Mouse (Mus musculus) embryonic facial prominence, embryonic 14.5 days (tissue): ENCODE results near the gene Lyve1. TPM values are rescaled to one million over a fixed set of nuclear protein-coding genes. Genes with fewer than 3 reads are reported as not detected.

Experiments used
- ATAC-seq: fragments of 200-750 bp; cut with Nextera tagmentation; 2 replicates; pipeline ENCODE4 v1.8.0; 2017; ENCODE audit warnings: low read depth, moderate number of reproducible peaks, moderate TSS enrichment
- DNase-seq: peaks from one replicate; pipeline ENCODE4 v3.0.0-alpha.2; 2015; ENCODE audit warnings: low spot score
- H3K27ac ChIP-seq: fragments of 300-500 bp; sonication (generic); replicated peaks from 2 replicates; pipeline ENCODE4 v1.5.1; 2014; ENCODE audit warnings: low read depth, mild to moderate bottlenecking, low read length, moderate library complexity
- H3K27me3 ChIP-seq: fragments of 300-500 bp; sonication (generic); replicated peaks from 2 replicates; pipeline ENCODE4 v1.6.1; 2014; ENCODE audit warnings: low read length; ENCODE audit not compliant: control insufficient read depth, insufficient read depth
- H3K36me3 ChIP-seq: fragments of 300-500 bp; sonication (generic); 2 replicates; pipeline ENCODE4 v1.6.1; 2014; ENCODE audit warnings: low read length, mixed read lengths; ENCODE audit not compliant: control insufficient read depth, insufficient read depth
- H3K4me1 ChIP-seq: fragments of 300-500 bp; sonication (generic); 2 replicates; pipeline ENCODE4 v1.6.1; 2014; ENCODE audit warnings: antibody characterized with exemption, low read length; ENCODE audit not compliant: control insufficient read depth, insufficient read depth
- H3K4me2 ChIP-seq: fragments of 300-500 bp; sonication (generic); 2 replicates; pipeline ENCODE4 v1.6.1; 2014; ENCODE audit warnings: low read depth, mild to moderate bottlenecking, low read length, moderate library complexity, mixed read lengths
- H3K4me3 ChIP-seq: fragments of 300-500 bp; sonication (generic); 2 replicates; pipeline ENCODE4 v1.5.1; 2014; ENCODE audit warnings: low read depth, mild to moderate bottlenecking, low read length
- H3K9ac ChIP-seq: fragments of 300-500 bp; sonication (generic); 2 replicates; pipeline ENCODE4 v1.6.1; 2014; ENCODE audit warnings: low read depth, mild to moderate bottlenecking, low read length, moderate library complexity, mixed read lengths
- H3K9me3 ChIP-seq: fragments of 300-500 bp; sonication (generic); 2 replicates; pipeline ENCODE4 v1.6.1; 2016; ENCODE audit warnings: low read length; ENCODE audit not compliant: control insufficient read depth
- WGBS: fragments of 180-500 bp; shearing (Covaris S2); extraction: QIAGEN DNeasy Blood & Tissue Kit; methylation state at CpG from one replicate; pipeline ENCODE4 v1.1.7; 2014; 5-methylcytosine and 5-hydroxymethylcytosine counted together
- polyA plus RNA-seq: library from polyadenylated mRNA; unstranded; fragments of >200 nt; fragmentation: Nextera tagmentation; extraction: Ambion mirVana; gene quantifications from 2 replicates; pipeline ENCODE4 v1.2.1, GENCODE M21; 2014

Lyve1 gene
- polyA plus RNA-seq, 1 experiment from 2014 or later, result 20.1 TPM

GRCm38 (mm10) chr7:110822055-110822454 is 41.0 kb downstream of the Lyve1 start:
- DNase-seq (no peak), ATAC-seq (peak; percentile 60)
- Histone ChIP-seq H3K4me1 (peaks cover 13% of the 10 kb centered on the region), H3K4me2 (no peak overlapping the region), H3K27me3 (no peaks in the 10 kb centered on the region), H3K36me3 (peaks cover 20% of the 10 kb centered on the region; the same call in 1 of the 2 replicates), H3K9ac (no peak overlapping the region), H3K9me3 (no peaks in the 10 kb centered on the region), H3K4me3 (no peak overlapping the region), H3K27ac (peak overlapping the region; percentile 57; the same call in 1 of the 2 replicates)
- 23% methylated on average over 4 of the region's 4 CpGs for WGBS

DNA sequence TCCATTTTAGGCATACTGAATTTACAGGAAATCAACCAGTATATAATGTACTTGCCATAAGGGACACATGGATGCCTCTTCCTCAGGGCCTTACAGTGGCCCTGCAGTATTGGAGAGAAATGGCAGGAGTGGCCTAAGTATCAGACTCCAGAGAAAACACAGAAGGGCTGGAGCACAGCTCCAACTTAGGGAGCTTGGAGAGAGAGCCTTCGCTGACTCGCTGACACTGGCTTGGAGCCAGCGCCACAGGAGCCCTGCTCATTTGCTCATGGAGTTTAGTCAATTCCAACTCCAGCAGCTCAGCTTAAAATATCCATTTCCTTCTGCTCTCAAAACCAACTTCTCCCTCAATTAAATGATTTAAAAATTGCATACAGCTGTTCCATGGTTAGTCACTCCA is 41.4 kb downstream of the Lyve1 start:
- no peak overlapping the region for H3K4me3 ChIP-seq
- no peaks in the 10 kb centered on the region for H3K9me3 ChIP-seq
- no peak overlapping the region for H3K9ac ChIP-seq
- H3K4me1 ChIP-seq, result peaks cover 13% of the 10 kb centered on the region
- H3K27me3 ChIP-seq, result no peaks in the 10 kb centered on the region
- peaks cover 20% of the 10 kb centered on the region; the same call in 1 of the 2 replicates for H3K36me3 ChIP-seq
- peak overlapping the region; percentile 57; the same call in 1 of the 2 replicates for H3K27ac ChIP-seq
- no peak overlapping the region for H3K4me2 ChIP-seq
- DNase-seq (peak; percentile 91), ATAC-seq (peak; percentile 83)
- 22% methylated on average over 3 of the region's 3 CpGs for WGBS

GRCm38 (mm10) chr7:110821068-110821467 is 42.0 kb downstream of the Lyve1 start:
- no peaks in the 10 kb centered on the region for H3K27me3 ChIP-seq
- ATAC-seq (0 out of 2 replicates have a peak, but pooled peaks have one; percentile 8), DNase-seq (no peak)
- no peaks in the 10 kb centered on the region for H3K9me3 ChIP-seq
- 52% methylated on average over 5 of the region's 5 CpGs for WGBS
- peak overlapping the region; percentile 42; the same call in 1 of the 2 replicates for H3K27ac ChIP-seq
- peaks cover 20% of the 10 kb centered on the region; the same call in 1 of the 2 replicates for H3K36me3 ChIP-seq
- H3K4me1 ChIP-seq, result peaks cover 13% of the 10 kb centered on the region
- no peak overlapping the region for H3K4me2 ChIP-seq
- no peak overlapping the region for H3K4me3 ChIP-seq
- no peak overlapping the region for H3K9ac ChIP-seq

GRCm38 (mm10) chr7:110818787-110819350 is 44.2 kb downstream of the Lyve1 start:
- DNase-seq, result no peak

DNA sequence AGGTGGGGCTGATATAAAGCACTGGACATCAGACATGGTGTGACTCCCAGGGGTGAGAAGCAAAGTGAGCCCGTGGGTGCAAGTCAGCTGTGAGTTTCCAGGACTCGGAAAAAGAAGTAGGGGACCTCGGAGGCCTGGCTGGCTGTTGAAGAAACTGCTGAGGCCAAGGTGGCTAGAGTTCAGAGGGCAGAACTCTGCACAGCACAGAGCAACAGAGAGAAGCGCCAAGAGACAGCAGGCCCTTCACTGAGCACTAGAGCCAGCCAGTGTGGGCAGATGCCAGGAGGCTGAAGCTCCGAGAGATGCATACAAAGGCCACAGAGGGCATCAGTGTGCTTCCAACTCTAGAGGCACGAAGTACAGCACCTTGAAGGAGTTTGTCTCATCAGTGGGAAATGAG is 44.8 kb downstream of the Lyve1 start:
- H3K27ac ChIP-seq, result no peak overlapping the region
- H3K27me3 ChIP-seq, result no peaks in the 10 kb centered on the region
- no peaks in the 10 kb centered on the region; the same call in 1 of the 2 replicates for H3K36me3 ChIP-seq
- DNase-seq (no peak), ATAC-seq (no peak)
- H3K9me3 ChIP-seq, result no peaks in the 10 kb centered on the region
- H3K4me1 ChIP-seq, result peaks cover 13% of the 10 kb centered on the region
- no peak overlapping the region for H3K4me3 ChIP-seq
- H3K4me2 ChIP-seq, result no peak overlapping the region
- H3K9ac ChIP-seq, result no peak overlapping the region
- WGBS, result 83% methylated on average over 6 of the region's 6 CpGs

More at GRCm38 (mm10) chr7:110818787-110819350, 44.2 kb downstream of the Lyve1 start:
- Histone ChIP-seq H3K27ac (no peak overlapping the region), H3K4me3 (no peak overlapping the region), H3K27me3 (no peaks in the 10 kb centered on the region), H3K9ac (no peak overlapping the region), H3K36me3 (no peaks in the 10 kb centered on the region; the same call in 1 of the 2 replicates), H3K4me2 (no peak overlapping the region), H3K9me3 (no peaks in the 10 kb centered on the region), H3K4me1 (peaks cover 13% of the 10 kb centered on the region)
- no peak for ATAC-seq
- 82% methylated on average over 11 of the region's 11 CpGs for WGBS

GRCm38 (mm10) chr7:110816037-110816436 is 47.0 kb downstream of the Lyve1 start:
- no peak overlapping the region for H3K4me3 ChIP-seq
- H3K27me3 ChIP-seq, result no peaks in the 10 kb centered on the region
- peaks cover 5% of the 10 kb centered on the region; the same call in 1 of the 2 replicates for H3K36me3 ChIP-seq
- H3K27ac ChIP-seq, result no peak overlapping the region
- H3K4me1 ChIP-seq, result peaks cover under 1% of the 10 kb centered on the region; the same call in 1 of the 2 replicates
- H3K9me3 ChIP-seq, result no peaks in the 10 kb centered on the region
- H3K9ac ChIP-seq, result no peak overlapping the region
- 39% methylated on average over 5 of the region's 5 CpGs for WGBS
- peak; percentile 63 for ATAC-seq
- H3K4me2 ChIP-seq, result no peak overlapping the region
- peak; percentile 80 for DNase-seq

DNA sequence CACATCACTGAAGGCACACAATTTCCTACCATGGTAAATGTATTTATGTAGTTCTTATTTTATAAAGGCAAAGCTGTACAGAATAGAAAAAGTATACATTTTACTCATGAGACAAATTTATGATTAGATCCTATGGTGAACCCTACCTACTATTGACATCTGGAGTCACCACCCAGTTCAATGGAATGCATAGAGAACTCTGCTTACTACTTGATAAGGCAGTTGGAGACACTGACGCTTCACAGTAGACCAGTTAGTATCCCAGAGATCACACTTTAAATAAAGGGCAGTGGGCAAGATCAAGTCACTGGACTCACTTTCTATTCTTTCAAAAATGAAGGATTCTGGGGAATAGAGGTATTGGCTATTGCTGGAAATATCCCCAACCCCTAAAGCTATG is 49.1 kb downstream of the Lyve1 start:
- Histone ChIP-seq H3K36me3 (peaks cover 5% of the 10 kb centered on the region; the same call in 1 of the 2 replicates), H3K4me1 (no peaks in the 10 kb centered on the region; the same call in 1 of the 2 replicates), H3K9me3 (no peaks in the 10 kb centered on the region), H3K4me2 (no peak overlapping the region), H3K9ac (no peak overlapping the region), H3K27ac (no peak overlapping the region), H3K27me3 (no peaks in the 10 kb centered on the region), H3K4me3 (no peak overlapping the region)
- DNase-seq (no peak), ATAC-seq (no peak)
- 81% methylated on average over 1 of the region's 1 CpGs for WGBS

DNA sequence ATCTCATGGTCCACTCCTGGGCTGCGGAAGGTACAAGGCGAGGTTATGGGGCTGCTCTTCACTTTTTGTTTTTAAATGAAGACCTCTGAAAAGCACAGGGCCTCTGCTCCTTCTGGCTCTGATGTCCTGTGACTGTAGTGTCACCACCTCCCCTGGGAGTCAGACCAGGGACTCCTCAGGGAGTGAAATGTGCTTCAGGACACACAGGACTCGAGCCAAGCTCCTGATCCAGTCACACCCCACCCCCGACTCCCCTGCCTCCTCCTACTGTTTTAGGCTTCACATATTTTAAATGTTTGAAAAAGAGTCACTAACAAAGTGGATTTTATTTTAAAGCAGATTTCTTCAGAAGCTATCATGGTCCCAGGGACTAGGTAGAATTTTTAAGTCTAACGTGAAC is 51.5 kb downstream of the Lyve1 start:
- no peak for DNase-seq
- Histone ChIP-seq H3K9ac (no peak overlapping the region), H3K4me2 (no peak overlapping the region), H3K36me3 (peaks cover 5% of the 10 kb centered on the region; the same call in 1 of the 2 replicates), H3K9me3 (no peaks in the 10 kb centered on the region), H3K4me3 (no peak overlapping the region), H3K27me3 (no peaks in the 10 kb centered on the region), H3K4me1 (no peaks in the 10 kb centered on the region; the same call in 1 of the 2 replicates), H3K27ac (no peak overlapping the region)
- ATAC-seq, result no peak
- 79% methylated on average over 5 of the region's 5 CpGs for WGBS

- no peak overlapping the region for H3K4me2 ChIP-seq
- peaks cover 5% of the 10 kb centered on the region; the same call in 1 of the 2 replicates for H3K36me3 ChIP-seq
- H3K9ac ChIP-seq, result no peak overlapping the region
- WGBS, result 79% methylated on average over 8 of the region's 8 CpGs
- DNase-seq (no peak), ATAC-seq (no peak)
- H3K9me3 ChIP-seq, result no peaks in the 10 kb centered on the region
- no peak overlapping the region for H3K27ac ChIP-seq
- H3K27me3 ChIP-seq, result no peaks in the 10 kb centered on the region
- no peaks in the 10 kb centered on the region; the same call in 1 of the 2 replicates for H3K4me1 ChIP-seq
- H3K4me3 ChIP-seq, result no peak overlapping the region
Measured at GRCm38 (mm10) chr7:110810995-110811394, 52.0 kb downstream of the Lyve1 start.
